Mouse (Mus musculus) heart, embryonic 16.5 days (tissue): ENCODE data around the gene Xrn1. TPM values are rescaled to one million over a fixed set of nuclear protein-coding genes. Genes with fewer than 3 reads are reported as not detected.
"Not testable (repeated sequence)": the region's sequence is repeated elsewhere in the genome, so short reads cannot be mapped to it uniquely, and the experiment has no call there.

ENCODE experiments used
- ATAC-seq: fragments of 200-750 bp; cut with Nextera tagmentation; replicated peaks from 2 replicates; pipeline ENCODE4 v1.8.0; 2017; ENCODE audit warnings: moderate number of reproducible peaks; ENCODE audit not compliant: insufficient read depth, low FRiP score; ENCODE audit errors: extremely low read depth
- H3K27ac ChIP-seq: fragments of 300-500 bp; sonication (generic); 2 replicates; pipeline ENCODE4 v1.5.1; 2014; ENCODE audit warnings: mild to moderate bottlenecking, low read length, control low read depth, moderate library complexity
- H3K27me3 ChIP-seq: fragments of 300-500 bp; sonication (generic); 2 replicates; pipeline ENCODE4 v1.6.1; 2014; ENCODE audit warnings: low read length, mixed read lengths; ENCODE audit not compliant: control insufficient read depth, insufficient read depth
- H3K36me3 ChIP-seq: fragments of 300-500 bp; sonication (generic); 2 replicates; pipeline ENCODE4 v1.6.1; 2014; ENCODE audit not compliant: control insufficient read depth, insufficient read depth
- H3K4me1 ChIP-seq: fragments of 300-500 bp; sonication (generic); 2 replicates; pipeline ENCODE4 v1.6.1; 2014; ENCODE audit warnings: low read length, mixed read lengths; ENCODE audit not compliant: control insufficient read depth, insufficient read depth
- H3K4me2 ChIP-seq: fragments of 300-500 bp; sonication (generic); 2 replicates; pipeline ENCODE4 v1.6.1; 2014; ENCODE audit warnings: low read depth, mild to moderate bottlenecking, control low read depth, low read length
- H3K4me3 ChIP-seq: fragments of 300-500 bp; sonication (generic); 2 replicates; pipeline ENCODE4 v1.5.1; 2014; ENCODE audit warnings: mild to moderate bottlenecking, control low read depth, low read length
- H3K9ac ChIP-seq: fragments of 300-500 bp; sonication (generic); 2 replicates; pipeline ENCODE4 v1.6.1; 2014; ENCODE audit warnings: low read length, control low read depth
- H3K9me3 ChIP-seq: fragments of 300-500 bp; sonication (generic); replicated peaks from 2 replicates; pipeline ENCODE4 v1.6.1; 2016; ENCODE audit warnings: low read length; ENCODE audit not compliant: control insufficient read depth
- WGBS: fragments of 180-500 bp; shearing (Covaris S2); extraction: QIAGEN DNeasy Blood & Tissue Kit; methylation state at CpG from one replicate; pipeline ENCODE4 v1.1.7; 2014; 5-methylcytosine and 5-hydroxymethylcytosine counted together
- polyA plus RNA-seq: library from polyadenylated mRNA; unstranded; fragments of >200 nt; fragmentation: Nextera tagmentation; extraction: Ambion mirVana; gene quantifications from 2 replicates; pipeline ENCODE4 v1.2.1, GENCODE M21; 2015

Gene Xrn1
- polyA plus RNA-seq, 1 experiment from 2014 or later: 10.3 TPM

DNA sequence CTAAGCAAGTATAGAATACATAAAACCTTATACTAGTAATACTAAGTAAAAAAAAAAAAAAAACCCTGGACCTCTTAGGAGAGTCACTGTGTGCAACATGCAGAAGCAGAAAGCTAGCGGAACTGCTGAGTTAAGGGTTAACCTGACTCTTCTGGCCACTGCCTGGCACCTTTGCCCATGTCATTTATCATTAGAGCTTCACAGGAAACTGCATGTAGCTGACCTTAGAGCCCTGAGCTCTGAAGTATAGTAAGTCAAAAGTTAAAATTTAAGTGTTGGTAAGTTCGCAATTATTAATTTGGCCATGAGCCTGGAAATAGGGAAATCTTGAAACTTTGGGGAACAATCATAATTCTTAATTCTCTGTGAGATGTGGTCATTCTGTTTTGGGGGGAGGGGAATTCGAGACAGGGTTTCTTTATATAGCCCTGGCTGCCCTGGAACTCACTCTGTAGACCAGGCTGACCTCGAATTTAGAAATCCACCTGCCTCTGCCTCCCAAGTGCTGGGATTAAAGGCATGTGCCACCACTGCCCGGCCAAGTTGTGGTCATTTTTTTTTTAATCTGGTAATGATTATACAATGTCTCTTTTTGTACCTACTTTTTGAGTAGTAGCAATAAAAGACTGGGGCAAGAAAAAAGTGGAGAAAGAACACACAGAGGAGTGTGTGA lies 109.4 kb downstream of the Xrn1 start:
- no peak for ATAC-seq
- H3K4me3 ChIP-seq: no peak overlapping the region
- H3K4me1 ChIP-seq: no peaks in the 10 kb centered on the region
- no peak overlapping the region for H3K4me2 ChIP-seq
- H3K27me3 ChIP-seq: no peaks in the 10 kb centered on the region
- no peaks in the 10 kb centered on the region for H3K9me3 ChIP-seq
- WGBS: 72% methylated on average over 5 of the region's 5 CpGs
- H3K27ac ChIP-seq: no peak overlapping the region
- peaks cover 2% of the 10 kb centered on the region; the same call in 1 of the 2 replicates for H3K36me3 ChIP-seq
- no peak overlapping the region for H3K9ac ChIP-seq

DNA sequence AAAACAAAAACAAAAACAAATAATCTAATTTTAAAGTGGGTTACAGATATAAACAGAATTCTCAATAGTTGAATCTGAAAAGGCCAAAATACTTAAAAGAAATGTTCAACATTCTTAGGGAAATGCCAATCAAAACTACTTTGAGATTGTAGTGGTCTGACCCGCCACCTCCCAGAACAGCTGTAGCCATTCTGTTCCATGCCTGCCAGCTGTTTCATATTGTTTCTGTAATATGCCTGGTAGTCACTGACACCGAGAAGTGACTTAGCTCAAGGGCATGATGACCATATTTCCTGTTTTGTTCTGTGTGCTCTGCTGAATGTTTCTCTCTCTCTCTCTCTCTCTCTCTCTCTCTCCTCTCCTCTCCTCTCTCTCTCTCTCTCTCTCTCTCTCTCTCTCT lies 112.9 kb downstream of the Xrn1 start:
- no peak overlapping the region for H3K27ac ChIP-seq
- H3K9me3 ChIP-seq: 0 out of 2 replicates have a peak, but pooled peaks cover 2% of the 10 kb centered on the region
- no peak overlapping the region for H3K4me3 ChIP-seq
- no peaks in the 10 kb centered on the region for H3K27me3 ChIP-seq
- ATAC-seq: no peak
- no peak overlapping the region for H3K4me2 ChIP-seq
- H3K36me3 ChIP-seq: no peaks in the 10 kb centered on the region
- H3K4me1 ChIP-seq: no peaks in the 10 kb centered on the region
- 58% methylated on average over 2 of the region's 2 CpGs for WGBS
- H3K9ac ChIP-seq: no peak overlapping the region

DNA sequence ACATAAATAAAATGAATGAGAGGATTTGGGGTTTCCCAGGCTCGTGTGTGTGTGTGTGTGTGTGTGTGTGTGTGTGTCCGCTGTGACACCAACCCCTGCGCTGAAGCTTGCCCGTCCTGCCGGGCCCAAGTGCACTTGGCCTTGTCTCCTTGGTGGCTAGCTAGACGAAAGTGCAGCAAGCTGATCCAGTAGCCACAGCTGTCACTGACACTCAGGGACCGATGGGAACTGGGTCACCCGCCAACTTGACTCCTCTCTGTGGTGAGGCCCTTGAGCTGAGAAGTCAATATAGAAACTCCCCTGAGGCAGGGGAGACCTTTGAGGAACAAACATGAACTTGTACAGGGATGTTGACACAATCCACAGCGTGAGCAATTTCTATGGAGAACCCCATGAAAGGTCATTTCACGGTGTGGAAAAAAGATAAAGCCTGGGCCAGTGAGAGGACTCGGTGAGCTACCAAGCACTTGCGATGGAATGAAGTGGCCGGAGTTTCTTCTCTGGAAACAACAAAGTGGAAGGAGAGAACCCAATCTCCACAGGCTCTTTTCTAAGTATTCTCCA lies 124.3 kb downstream of the Xrn1 start:
- Histone ChIP-seq H3K36me3 (no peaks in the 10 kb centered on the region), H3K4me1 (no peaks in the 10 kb centered on the region), H3K9ac (no peak overlapping the region), H3K9me3 (no peaks in the 10 kb centered on the region), H3K27me3 (no peaks in the 10 kb centered on the region), H3K4me2 (no peak overlapping the region), H3K4me3 (no peak overlapping the region), H3K27ac (no peak overlapping the region)
- ATAC-seq: no peak
- WGBS: 83% methylated on average over 13 of the region's 13 CpGs

DNA sequence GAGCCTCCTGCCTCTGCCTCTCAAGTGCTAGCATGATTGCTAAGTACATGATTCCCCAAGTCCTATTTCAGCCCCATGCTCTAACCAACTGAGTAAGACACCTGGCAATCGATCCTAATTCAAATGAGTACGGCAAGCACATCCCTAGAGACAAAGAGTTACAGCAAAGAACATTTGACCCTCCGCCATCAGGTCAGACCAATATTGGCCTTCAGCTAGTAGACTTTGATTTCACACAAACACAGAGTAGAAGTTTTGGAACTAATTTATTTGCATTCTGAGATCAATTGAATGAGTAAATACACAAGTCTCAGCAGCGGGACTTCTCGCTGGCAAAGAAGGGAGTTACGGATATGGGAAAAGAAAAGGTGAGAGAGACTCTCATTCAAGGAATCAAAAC lies 130.7 kb downstream of the Xrn1 start:
- ATAC-seq: no peak
- Histone ChIP-seq H3K36me3 (no peaks in the 10 kb centered on the region), H3K4me3 (no peak overlapping the region), H3K27me3 (no peaks in the 10 kb centered on the region), H3K4me1 (no peaks in the 10 kb centered on the region), H3K4me2 (no peak overlapping the region), H3K27ac (no peak overlapping the region), H3K9ac (no peak overlapping the region), H3K9me3 (no peaks in the 10 kb centered on the region; the same call in 1 of the 2 replicates)
- 88% methylated on average over 6 of the region's 6 CpGs for WGBS

DNA sequence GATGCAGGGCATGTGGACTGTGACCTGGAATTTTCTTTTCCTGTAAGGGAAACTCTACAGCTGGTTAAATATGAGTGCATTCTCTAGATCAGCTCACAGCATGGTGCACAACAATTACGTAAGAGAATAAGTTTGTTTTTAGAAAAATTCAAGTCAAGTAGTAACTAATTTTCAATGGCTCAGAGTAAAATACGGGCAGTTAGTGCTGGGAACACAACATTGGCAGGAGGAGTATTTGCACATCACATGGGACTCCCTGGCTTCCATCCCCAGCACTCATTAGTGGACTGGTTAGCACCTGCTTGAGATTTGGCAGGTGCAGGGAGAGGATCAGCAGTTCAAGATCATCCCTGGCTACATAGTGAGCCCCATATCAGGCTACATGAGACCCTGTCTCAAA lies 133.1 kb downstream of the Xrn1 start:
- no peaks in the 10 kb centered on the region for H3K27me3 ChIP-seq
- no peaks in the 10 kb centered on the region for H3K4me1 ChIP-seq
- no peak overlapping the region for H3K9ac ChIP-seq
- H3K36me3 ChIP-seq: no peaks in the 10 kb centered on the region
- H3K4me2 ChIP-seq: no peak overlapping the region
- 85% methylated on average over 2 of the region's 2 CpGs for WGBS
- no peak for ATAC-seq
- H3K27ac ChIP-seq: no peak overlapping the region
- H3K4me3 ChIP-seq: no peak overlapping the region
- H3K9me3 ChIP-seq: no peaks in the 10 kb centered on the region; the same call in 1 of the 2 replicates

DNA sequence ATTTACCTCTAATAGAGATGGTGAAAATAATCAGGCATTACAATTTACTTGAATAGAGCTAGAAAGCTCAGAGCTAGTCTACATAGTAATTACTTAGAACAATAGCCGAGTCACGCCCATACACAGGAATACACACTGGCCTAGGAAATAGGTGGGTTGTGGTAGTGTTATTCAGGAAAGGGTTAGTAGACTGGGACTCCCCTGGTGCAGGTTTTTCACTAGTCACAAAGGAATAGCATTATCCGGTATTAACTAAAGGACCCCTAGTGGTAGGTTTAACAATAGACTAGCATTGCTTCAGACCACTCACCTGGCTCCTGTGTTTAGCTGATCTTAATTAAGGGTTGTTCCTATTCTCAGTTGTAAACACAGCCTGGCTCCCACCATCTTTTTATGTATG lies 133.9 kb downstream of the Xrn1 start:
- not testable (repeated sequence) for H3K9me3 ChIP-seq, H3K4me1 ChIP-seq, H3K27ac ChIP-seq, ATAC-seq, H3K27me3 ChIP-seq, H3K4me2 ChIP-seq, H3K36me3 ChIP-seq, H3K4me3 ChIP-seq, H3K9ac ChIP-seq
- 88% methylated on average over 3 of the region's 3 CpGs for WGBS

DNA sequence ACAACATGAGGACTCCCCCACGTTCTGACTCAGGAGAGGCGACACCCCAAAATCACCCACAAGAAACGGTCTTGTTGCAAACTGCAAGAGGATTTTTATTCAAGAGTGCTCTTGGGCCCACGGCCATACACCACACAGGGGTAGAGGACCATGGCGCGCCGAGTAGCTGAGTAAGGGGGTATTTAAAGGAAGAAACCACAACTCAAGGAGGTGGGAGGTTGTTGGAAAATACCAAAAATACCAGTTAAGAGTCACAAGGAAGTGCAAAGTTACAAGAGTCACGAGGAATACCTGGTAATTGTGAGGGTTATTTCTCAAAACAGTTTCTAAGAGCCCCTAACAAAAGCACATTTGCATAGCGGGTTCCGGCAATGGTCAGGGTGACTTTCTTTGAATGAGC lies 138.1 kb downstream of the Xrn1 start:
- not testable (repeated sequence) for H3K4me2 ChIP-seq, H3K4me1 ChIP-seq, H3K27ac ChIP-seq, ATAC-seq, H3K4me3 ChIP-seq, H3K36me3 ChIP-seq, H3K27me3 ChIP-seq, H3K9ac ChIP-seq
- 90% methylated on average over 10 of the region's 10 CpGs for WGBS
- peaks cover 10% of the 10 kb centered on the region for H3K9me3 ChIP-seq

DNA sequence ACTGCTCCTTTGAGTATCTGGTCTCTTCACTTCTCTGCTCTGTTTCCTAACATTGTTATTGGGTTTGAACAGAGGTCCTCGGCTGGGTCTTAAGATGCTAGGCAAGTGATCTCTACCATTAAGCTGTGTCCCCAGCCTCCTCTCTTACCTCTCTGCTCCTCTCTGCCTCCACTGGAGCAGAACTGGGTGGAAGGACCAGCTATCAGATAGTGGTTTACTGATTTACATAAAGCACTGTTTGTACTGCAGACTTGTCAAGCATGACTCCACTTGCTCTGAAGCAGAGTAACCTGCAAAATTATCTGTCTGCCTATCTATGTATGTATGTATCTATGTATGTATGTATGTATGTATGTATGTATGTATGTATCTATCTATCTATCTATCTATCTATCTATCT lies 138.7 kb downstream of the Xrn1 start:
- H3K4me3 ChIP-seq: no peak overlapping the region
- H3K4me1 ChIP-seq: no peaks in the 10 kb centered on the region
- H3K4me2 ChIP-seq: no peak overlapping the region
- H3K36me3 ChIP-seq: no peaks in the 10 kb centered on the region
- WGBS: 86% methylated on average over 1 of the region's 1 CpGs
- no peak overlapping the region for H3K9ac ChIP-seq
- H3K27ac ChIP-seq: no peak overlapping the region
- ATAC-seq: no peak
- H3K9me3 ChIP-seq: peaks cover 10% of the 10 kb centered on the region
- no peaks in the 10 kb centered on the region for H3K27me3 ChIP-seq

DNA sequence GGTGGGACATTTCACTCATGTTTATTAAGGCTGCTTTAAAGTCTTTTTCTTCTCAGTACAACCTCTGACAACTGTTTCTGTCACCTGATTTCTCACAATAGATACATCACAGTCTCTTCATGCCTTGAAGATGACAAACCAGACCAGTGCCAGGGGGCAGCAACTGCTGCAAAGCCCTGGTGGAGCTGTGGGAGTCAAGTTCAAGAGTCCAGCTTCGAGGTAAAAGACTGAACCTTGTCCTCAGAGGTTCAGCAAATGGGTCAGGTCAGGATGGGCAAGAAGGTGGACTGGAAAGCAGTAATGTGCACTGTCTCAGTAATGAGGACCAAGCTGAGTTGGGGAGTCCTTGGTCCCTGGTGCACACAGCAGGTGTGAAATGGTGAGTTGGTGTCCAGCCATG lies 139.8 kb downstream of the Xrn1 start:
- Histone ChIP-seq H3K27me3 (no peaks in the 10 kb centered on the region), H3K9me3 (peaks cover 16% of the 10 kb centered on the region), H3K36me3 (no peaks in the 10 kb centered on the region), H3K4me3 (no peak overlapping the region), H3K4me2 (no peak overlapping the region), H3K4me1 (no peaks in the 10 kb centered on the region), H3K9ac (no peak overlapping the region), H3K27ac (no peak overlapping the region)
- 53% methylated on average over 1 of the region's 1 CpGs for WGBS
- ATAC-seq: no peak
